Mouse (Mus musculus) liver, embryonic 14.5 days (tissue): ENCODE measurements around the gene Smco1. TPM values are rescaled to one million over a fixed set of nuclear protein-coding genes. Genes with fewer than 3 reads are reported as not detected.
"Not testable (repeated sequence)": the region's sequence is repeated elsewhere in the genome, so short reads cannot be mapped to it uniquely, and the experiment has no call there.

ENCODE experiments used
- ATAC-seq: fragments of 200-750 bp; cut with Nextera tagmentation; 2 replicates; pipeline ENCODE4 v1.8.0; 2017; ENCODE audit warnings: moderate number of reproducible peaks, mild to moderate bottlenecking, moderate library complexity; ENCODE audit not compliant: insufficient read depth
- DNase-seq, 3 experiments: peaks; one replicate each; pipeline ENCODE4 v3.0.0-alpha.2; 2012 to 2013; ENCODE audit warnings: low read depth in 3 of 3, low spot score in 3 of 3
- H3K27ac ChIP-seq: fragments of 300-500 bp; sonication (generic); 2 replicates; pipeline ENCODE4 v1.5.1; 2014; ENCODE audit warnings: moderate library complexity, mild to moderate bottlenecking, control low read depth, inconsistent platforms
- H3K27me3 ChIP-seq: fragments of 300-500 bp; sonication (generic); 2 replicates; pipeline ENCODE4 v1.6.1; 2014; ENCODE audit warnings: mild to moderate bottlenecking, low read length, moderate library complexity; ENCODE audit not compliant: control insufficient read depth, insufficient read depth
- H3K36me3 ChIP-seq: fragments of 300-500 bp; sonication (generic); replicated peaks from 2 replicates; pipeline ENCODE4 v1.6.1; 2014; ENCODE audit warnings: low read depth; ENCODE audit not compliant: control insufficient read depth, insufficient read depth
- H3K4me1 ChIP-seq, 2 experiments: fragments of 200-500 bp in 1 of 2; fragments of 300-500 bp in 1 of 2; sonication (generic) in 1 of 2; replicated peaks; 2 replicates each; pipeline ENCODE4 v1.6.1; 2012 to 2014; ENCODE audit warnings: antibody characterized with exemption in 1 of 2, inconsistent platforms in 1 of 2, low read length in 1 of 2; ENCODE audit not compliant: control insufficient read depth in 2 of 2, insufficient read depth in 2 of 2
- H3K4me2 ChIP-seq: fragments of 300-500 bp; sonication (generic); 2 replicates; pipeline ENCODE4 v1.6.1; 2014; ENCODE audit warnings: low read depth, mild to moderate bottlenecking, control low read depth, moderate library complexity
- H3K4me3 ChIP-seq, 2 experiments: fragments of 200-500 bp in 1 of 2; fragments of 300-500 bp in 1 of 2; sonication (generic) in 1 of 2; 2 replicates each; pipeline ENCODE4 v1.5.1; 2012 to 2014; ENCODE audit warnings: low read depth in 2 of 2, low read length in 2 of 2, mild to moderate bottlenecking in 2 of 2, control low read depth in 1 of 2, inconsistent platforms in 1 of 2, moderate library complexity in 1 of 2; ENCODE audit not compliant: insufficient read depth in 1 of 2
- H3K9ac ChIP-seq: fragments of 300-500 bp; sonication (generic); replicated peaks from 2 replicates; pipeline ENCODE4 v1.6.1; 2014; ENCODE audit warnings: mild to moderate bottlenecking, control low read depth, moderate library complexity
- H3K9me3 ChIP-seq: fragments of 300-500 bp; sonication (generic); 2 replicates; pipeline ENCODE4 v1.6.1; 2016; ENCODE audit warnings: low read length, mixed read lengths; ENCODE audit not compliant: control insufficient read depth
- CTCF ChIP-seq: IDR thresholded peaks from 2 replicates; pipeline ENCODE4 v1.5.1; 2016; ENCODE audit warnings: antibody characterized with exemption, low read depth, control low read depth
- EP300 ChIP-seq: IDR thresholded peaks from 2 replicates; pipeline ENCODE4 v1.6.1; 2016; ENCODE audit warnings: antibody characterized with exemption, low read depth
- WGBS: fragments of 180-500 bp; shearing (Covaris S2); extraction: QIAGEN DNeasy Blood & Tissue Kit; methylation state at CpG from one replicate; pipeline ENCODE4 v1.1.7; 2014; ENCODE audit not compliant: insufficient replicate concordance; 5-methylcytosine and 5-hydroxymethylcytosine counted together
- polyA plus RNA-seq, 2 experiments: library from polyadenylated mRNA; depleted of rRNA in 1 of 2; stranded (reverse) in 1 of 2; unstranded in 1 of 2; fragments of >200 nt; fragmentation: Nextera tagmentation in 1 of 2; extraction: Ambion mirVana in 1 of 2; gene quantifications; 2 replicates each; pipeline versions ENCODE4 v1.2.1 to v1.2.3; 2012 to 2014

The Smco1 gene
- polyA plus RNA-seq, 2 experiments, result not detected

GRCm38 (mm10) chr16:32239428-32240312, 31.6 kb upstream of the Smco1 start:
- Histone ChIP-seq H3K36me3 (peaks cover 19% of the 10 kb centered on the region), H3K4me1 (no peaks in the 10 kb centered on the region; a peak in 1 of 4 replicates), H3K27ac (no peak overlapping the region), H3K9me3 (no peaks in the 10 kb centered on the region), H3K27me3 (no peaks in the 10 kb centered on the region), H3K4me3 (no peak overlapping the region), H3K4me2 (no peak overlapping the region), H3K9ac (no peak overlapping the region)
- DNase-seq (no peak), ATAC-seq (no peak)
- WGBS, result 79% methylated on average over 2 of the region's 2 CpGs
- no peak for TF ChIP-seq CTCF
- no peak for TF ChIP-seq EP300

- peaks cover 14 to 17% of the 10 kb centered on the region in 2 experiments for H3K4me1 ChIP-seq
- no peak for DNase-seq
- no peak overlapping the region for H3K27ac ChIP-seq
- no peak overlapping the region for H3K9ac ChIP-seq
- TF ChIP-seq CTCF (no peak), EP300 (no peak)
- peaks cover 5% of the 10 kb centered on the region; the same call in 1 of the 2 replicates for H3K36me3 ChIP-seq
- no peak overlapping the region for H3K4me3 ChIP-seq
- no peak for ATAC-seq
- H3K9me3 ChIP-seq, result no peaks in the 10 kb centered on the region
- peak overlapping the region; percentile 11; the same call in 1 of the 2 replicates for H3K4me2 ChIP-seq
- 87% methylated on average over 3 of the region's 3 CpGs for WGBS
- no peaks in the 10 kb centered on the region for H3K27me3 ChIP-seq
Observed at GRCm38 (mm10) chr16:32243901-32244300, 27.4 kb upstream of the Smco1 start.

- H3K27ac ChIP-seq, result peak overlapping the region; percentile 82
- DNase-seq (peak; percentile 37 to 54 (median 47)), ATAC-seq (peak; percentile 52)
- no peaks in the 10 kb centered on the region for H3K9me3 ChIP-seq
- H3K4me3 ChIP-seq, result peak overlapping the region; percentile 68 to 91
- peaks cover 14 to 17% of the 10 kb centered on the region in 2 experiments for H3K4me1 ChIP-seq
- peaks cover 3% of the 10 kb centered on the region; the same call in 1 of the 2 replicates for H3K36me3 ChIP-seq
- peak overlapping the region; percentile 94 for H3K9ac ChIP-seq
- H3K4me2 ChIP-seq, result peak overlapping the region; percentile 88
- TF ChIP-seq EP300 (no peak), CTCF (no peak)
- no peaks in the 10 kb centered on the region for H3K27me3 ChIP-seq
- under 1% methylated on average over 41 of the region's 41 CpGs for WGBS
Observed at GRCm38 (mm10) chr16:32246351-32246791, 24.9 kb upstream of the Smco1 start.

- Histone ChIP-seq H3K36me3 (peaks cover 5% of the 10 kb centered on the region), H3K27me3 (no peaks in the 10 kb centered on the region), H3K9ac (peak within 1 kb of the TSS; percentile 94), H3K9me3 (no peaks in the 10 kb centered on the region), H3K27ac (peak within 1 kb of the TSS; percentile 82), H3K4me1 (peaks cover 14 to 17% of the 10 kb centered on the region in 2 experiments), H3K4me3 (peak within 1 kb of the TSS; percentile 91 to 97), H3K4me2 (peak within 1 kb of the TSS; percentile 88)
- ATAC-seq (peak; percentile 96), DNase-seq (peak; percentile 95)
- WGBS, result under 1% methylated on average over 48 of the region's 48 CpGs
- no peak for TF ChIP-seq EP300
- no peak for TF ChIP-seq CTCF
Observed at GRCm38 (mm10) chr16:32246952-32247370, 24.3 kb upstream of the Smco1 start, which contains the start of the genes Fbxo45 and Wdr53. TSS of gene Fbxo45 (minus strand) at chr16:32247158. TSS of gene Wdr53 (plus strand) at chr16:32247227.

- not testable (repeated sequence) for H3K4me1 ChIP-seq, H3K27ac ChIP-seq, DNase-seq, H3K4me3 ChIP-seq, H3K9ac ChIP-seq, H3K36me3 ChIP-seq, ATAC-seq, H3K4me2 ChIP-seq, H3K27me3 ChIP-seq, H3K9me3 ChIP-seq
- 58% methylated on average over 2 of the region's 2 CpGs for WGBS
- TF ChIP-seq CTCF, result peak; percentile 56
Observed at GRCm38 (mm10) chr16:32264225-32264624, 7.0 kb upstream of the Smco1 start.
